Mouse (Mus musculus) ES-E14 (cell line): ENCODE measurements around the gene Ythdf2. TPM values are rescaled to one million over a fixed set of nuclear protein-coding genes. Genes with fewer than 3 reads are reported as not detected.

Experiments used
- DNase-seq: peaks from one replicate; pipeline ENCODE4 v3.0.0-alpha.2; 2013; ENCODE audit warnings: low read depth, low spot score
- H3K27ac ChIP-seq: 2 replicates; pipeline ENCODE4 v1.5.1; 2012; ENCODE audit warnings: low read depth, mild to moderate bottlenecking, low read length, moderate library complexity, mixed read lengths; ENCODE audit not compliant: poor library complexity, insufficient read depth, severe bottlenecking
- H3K36me3 ChIP-seq: 2 replicates; pipeline ENCODE4 v1.6.1; 2012; ENCODE audit warnings: mild to moderate bottlenecking, low read length, moderate library complexity, mixed read lengths; ENCODE audit not compliant: control insufficient read depth, poor library complexity, insufficient read depth, severe bottlenecking
- H3K4me1 ChIP-seq, 2 experiments: fragments of 150-350 bp in 1 of 2; sonication (generic) in 1 of 2; 2 replicates each; pipeline ENCODE4 v1.6.1; 2012; ENCODE audit warnings: low read length in 2 of 2, mild to moderate bottlenecking in 1 of 2, mixed read lengths in 1 of 2; ENCODE audit not compliant: control insufficient read depth in 2 of 2, insufficient read depth in 2 of 2, poor library complexity in 1 of 2
- H3K4me3 ChIP-seq, 2 experiments: fragments of 150-350 bp in 1 of 2; sonication (generic) in 1 of 2; 2 replicates each; pipeline ENCODE4 v1.5.1; 2012; ENCODE audit warnings: low read length in 2 of 2, low read depth in 1 of 2, mild to moderate bottlenecking in 1 of 2, mixed read lengths in 1 of 2; ENCODE audit not compliant: insufficient read depth in 1 of 2, poor library complexity in 1 of 2, severe bottlenecking in 1 of 2
- H3K9ac ChIP-seq: 2 replicates; pipeline ENCODE4 v1.6.1; 2012; ENCODE audit warnings: low read depth, mild to moderate bottlenecking, low read length, mixed read lengths; ENCODE audit not compliant: poor library complexity, insufficient read depth, severe bottlenecking
- H3K9me3 ChIP-seq: fragments of 150-350 bp; sonication (generic); 2 replicates; pipeline ENCODE4 v1.6.1; 2012; ENCODE audit warnings: low read depth, mild to moderate bottlenecking, low read length; ENCODE audit not compliant: control insufficient read depth, insufficient read depth
- CHD2 ChIP-seq: IDR thresholded peaks from 2 replicates; pipeline ENCODE4 v1.6.1; 2014; ENCODE audit warnings: mild to moderate bottlenecking, low read depth, low read length, inconsistent platforms
- HCFC1 ChIP-seq: IDR thresholded peaks from 2 replicates; pipeline ENCODE4 v1.6.1; 2012; ENCODE audit warnings: low read length, inconsistent platforms, borderline replicate concordance; ENCODE audit not compliant: insufficient read depth
- MAFK ChIP-seq: IDR thresholded peaks from 2 replicates; pipeline ENCODE4 v1.6.1; 2014; ENCODE audit warnings: mild to moderate bottlenecking, low read depth, low read length, inconsistent platforms; ENCODE audit not compliant: insufficient read depth
- ZC3H11A ChIP-seq: IDR thresholded peaks from 2 replicates; pipeline ENCODE4 v1.6.1; 2012; ENCODE audit warnings: low read depth, mild to moderate bottlenecking, inconsistent platforms, low read length, borderline replicate concordance
- ZNF384 ChIP-seq: IDR thresholded peaks from 2 replicates; pipeline ENCODE4 v1.6.1; 2012; ENCODE audit warnings: low read depth, low read length, inconsistent platforms
- in situ Hi-C, 2 experiments: fragments of 600-800 bp; cut with MboI; formaldehyde crosslinking; loops; one replicate each; pipeline ENCODE4 v1.15.1; 2025; ENCODE audit warnings: low sequenced_read_pairs in 2 of 2, inconsistent platforms in 1 of 2; ENCODE audit not compliant: unreplicated experiment in 2 of 2
- total RNA-seq: library from RNA; depleted of rRNA; stranded (reverse); fragments of 300-350 nt; gene quantifications from 2 replicates; pipeline ENCODE4 v1.2.3, GENCODE M21; 2012

Ythdf2 gene
- total RNA-seq, 1 experiment = 67.7 TPM

DNA sequence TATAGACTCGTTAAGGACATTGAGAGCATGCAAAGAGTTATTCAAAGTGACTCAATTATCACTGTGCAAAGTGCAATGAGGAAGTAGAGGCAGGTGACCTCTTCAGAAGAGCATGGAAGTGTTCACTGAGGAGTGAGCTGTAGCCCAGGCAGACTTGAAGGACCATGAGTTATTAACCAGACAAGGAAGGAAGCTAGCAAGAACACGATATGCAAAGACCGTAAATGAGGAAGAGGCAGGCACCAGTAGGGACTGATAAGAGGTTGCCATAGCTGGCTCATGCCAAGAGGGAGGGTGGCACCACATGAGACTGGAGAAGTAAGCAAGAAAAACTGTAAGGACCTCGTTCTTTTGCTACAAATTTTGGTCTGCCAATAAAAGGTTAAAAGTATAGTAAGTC is 2.7 kb upstream of the Ythdf2 start:
- Histone ChIP-seq H3K9me3 (no peaks in the 10 kb centered on the region), H3K4me1 (peaks cover 0 to 2% of the 10 kb centered on the region in 2 experiments; a peak in 1 of 4 replicates), H3K27ac (no peak overlapping the region), H3K9ac (no peak overlapping the region), H3K36me3 (peaks cover 2% of the 10 kb centered on the region; the same call in 1 of the 2 replicates), H3K4me3 (no peak overlapping the region)
- TF ChIP-seq MAFK = no peak
- no peak for TF ChIP-seq HCFC1
- TF ChIP-seq ZC3H11A = no peak
- TF ChIP-seq ZNF384 = no peak
- TF ChIP-seq CHD2 = no peak
- in situ Hi-C loops = no loop called here
- DNase-seq = no peak

DNA sequence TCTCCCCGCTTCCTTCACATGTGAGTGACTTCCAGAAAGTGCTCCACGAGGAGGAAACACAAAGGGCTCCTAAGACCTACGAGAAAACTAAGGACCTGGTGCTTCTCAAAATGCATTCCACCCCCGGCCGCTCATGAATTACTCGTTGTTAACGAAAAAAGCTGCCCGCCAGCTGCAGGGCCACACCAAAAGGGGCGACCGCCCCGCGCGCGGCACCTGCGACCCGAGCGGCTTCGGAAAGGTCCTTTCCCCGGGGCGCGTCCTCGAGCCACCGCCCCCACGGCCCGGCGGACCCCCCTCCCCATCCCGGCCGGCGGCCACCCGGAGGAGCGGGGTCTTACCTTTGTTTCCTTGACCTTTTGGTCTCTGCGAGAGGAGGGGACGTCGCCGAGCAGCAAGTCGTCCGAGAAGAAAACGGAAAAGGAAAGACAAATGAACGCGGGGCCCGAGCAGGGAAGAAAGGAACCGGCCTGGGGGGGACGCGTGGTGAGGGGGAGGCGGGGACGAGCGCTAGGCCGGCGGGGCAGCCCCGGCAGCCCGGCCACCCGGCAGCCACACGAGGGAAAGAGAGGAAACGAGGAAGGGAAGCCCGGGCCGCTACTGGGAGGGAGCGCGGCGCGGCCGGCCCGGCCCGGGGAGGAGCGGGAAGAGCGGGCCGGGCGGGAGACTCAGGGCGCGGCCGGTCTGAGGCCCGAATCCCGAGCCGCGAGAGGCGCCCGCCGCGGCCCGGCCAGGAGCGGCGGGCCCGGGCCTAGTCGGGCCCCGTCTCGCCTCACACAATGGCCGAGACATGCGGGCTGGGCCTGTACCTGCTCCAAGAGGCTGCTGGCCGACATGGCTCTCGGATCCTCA is 786 bp downstream of the Ythdf2 start:
- Histone ChIP-seq H3K36me3 (peaks cover 6% of the 10 kb centered on the region; the same call in 1 of the 2 replicates), H3K9me3 (no peaks in the 10 kb centered on the region), H3K27ac (peak overlapping the region; percentile 87), H3K4me1 (peaks cover 2% of the 10 kb centered on the region in 2 experiments; a peak in 2 of 4 replicates), H3K9ac (peak overlapping the region; percentile 99), H3K4me3 (peak overlapping the region; percentile 89 to 93)
- in situ Hi-C loops = no loop called here
- TF ChIP-seq CHD2 = no peak
- no peak for TF ChIP-seq ZC3H11A
- TF ChIP-seq HCFC1 = no peak
- TF ChIP-seq MAFK = no peak
- no peak for TF ChIP-seq ZNF384
- DNase-seq = no peak

DNA sequence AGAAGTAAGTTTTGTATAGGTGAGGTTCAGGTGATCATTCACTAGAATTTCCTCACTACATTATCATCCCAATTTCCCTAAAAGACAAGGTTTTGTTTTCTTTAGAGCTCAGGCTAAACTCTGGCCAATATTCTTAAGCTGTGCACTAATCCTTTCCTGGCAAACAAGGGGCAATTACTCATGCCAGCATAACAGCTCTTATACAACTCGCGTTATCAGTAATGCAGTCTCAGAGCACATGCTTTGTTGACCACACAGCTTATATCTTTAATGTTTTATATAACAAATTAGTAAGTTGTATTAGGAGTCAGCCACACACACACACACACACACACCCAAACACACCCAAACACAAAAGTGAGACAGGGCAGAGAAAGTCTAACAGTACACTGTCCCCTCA is 1.8 kb downstream of the Ythdf2 start:
- DNase-seq = no peak
- Histone ChIP-seq H3K4me3 (peak overlapping the region; percentile 89 to 93), H3K9ac (peak overlapping the region; percentile 99; the same call in 1 of the 2 replicates), H3K9me3 (no peaks in the 10 kb centered on the region), H3K27ac (no peak overlapping the region), H3K36me3 (peaks cover 9% of the 10 kb centered on the region), H3K4me1 (peaks cover 2% of the 10 kb centered on the region in 2 experiments; a peak in 2 of 4 replicates)
- TF ChIP-seq CHD2 (no peak), ZC3H11A (no peak), HCFC1 (no peak), MAFK (no peak), ZNF384 (no peak)
- in situ Hi-C loops = no loop called here

DNA sequence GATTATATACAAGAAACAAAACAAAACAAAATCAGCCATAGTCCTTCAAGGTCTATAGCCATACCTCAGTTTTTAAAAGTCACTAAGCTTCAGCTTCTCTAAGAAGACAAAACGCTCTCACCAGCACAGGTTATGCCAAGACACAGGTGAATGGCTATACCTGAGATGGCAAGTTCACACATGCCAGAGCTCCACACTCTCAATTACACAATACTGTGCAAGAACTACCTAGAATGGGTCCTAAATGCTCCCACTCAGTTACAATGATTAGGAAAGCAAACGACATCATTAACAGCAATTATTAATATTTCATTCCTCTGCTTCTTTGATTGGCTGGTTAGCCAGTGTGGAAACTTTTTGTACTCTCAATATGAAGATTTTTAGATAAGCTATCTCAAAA is 2.8 kb downstream of the Ythdf2 start:
- Histone ChIP-seq H3K9ac (0 out of 2 replicates have a peak overlapping the region, but pooled peaks have one; percentile 36), H3K4me3 (no peak overlapping the region), H3K4me1 (peaks cover 2 to 5% of the 10 kb centered on the region in 2 experiments; a peak in 2 of 4 replicates), H3K9me3 (no peaks in the 10 kb centered on the region), H3K36me3 (peaks cover 19% of the 10 kb centered on the region), H3K27ac (no peak overlapping the region)
- TF ChIP-seq CHD2 (no peak), MAFK (no peak)
- in situ Hi-C loops = no loop called here
- DNase-seq = no peak

DNA sequence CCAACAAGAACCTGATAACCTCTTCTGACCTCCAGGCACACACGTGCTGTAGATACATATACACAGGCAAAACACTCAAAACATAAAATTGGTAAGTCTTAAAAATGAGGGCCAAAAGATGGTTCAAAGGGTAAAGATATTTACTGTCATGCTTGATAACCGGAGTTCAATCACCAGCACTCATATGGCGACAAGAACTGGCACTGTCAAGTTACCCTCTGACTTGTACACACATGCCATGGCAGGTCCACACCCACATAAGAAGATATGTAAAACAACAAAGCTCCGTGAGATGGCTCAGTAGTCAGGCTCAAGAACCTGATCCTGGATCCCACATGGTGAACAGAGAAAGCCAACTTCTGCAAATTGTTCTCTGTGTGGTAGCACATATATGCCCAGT is 4.8 kb downstream of the Ythdf2 start:
- peaks cover 25% of the 10 kb centered on the region for H3K36me3 ChIP-seq
- no peak overlapping the region for H3K9ac ChIP-seq
- DNase-seq = no peak
- no peaks in the 10 kb centered on the region for H3K9me3 ChIP-seq
- H3K4me1 ChIP-seq = peaks cover 2 to 6% of the 10 kb centered on the region in 2 experiments; a peak in 2 of 4 replicates
- no peak overlapping the region for H3K27ac ChIP-seq
- TF ChIP-seq MAFK (no peak), ZNF384 (no peak), HCFC1 (no peak), ZC3H11A (no peak), CHD2 (no peak)
- no peak overlapping the region for H3K4me3 ChIP-seq
- in situ Hi-C loops = no loop called here
